Mouse (Mus musculus): Measurements from ENCODE around the gene Fbxl5. TPM values are rescaled to one million over a fixed set of nuclear protein-coding genes. Genes with fewer than 3 reads are reported as not detected.

Fbxl5 gene
- total RNA-seq (2021) = 49.5 and 55.5 TPM in 2 replicates
- long read RNA-seq, experiment 1, full-length matches to known transcripts = 58 of 75 reads
- long read RNA-seq, experiment 1, partial matches to known transcripts = 13 of 75 reads
- long read RNA-seq, experiment 1, other reads (novel, unspliced or antisense) = 4 of 75 reads
- long read RNA-seq, experiment 2, transcript Fbxl5-201 (11 exons, 2,858 nt) = major isoform, 26 of 37 reads
- long read RNA-seq, experiment 2, partial matches to known transcripts = 7 of 37 reads
- long read RNA-seq, experiment 2, other reads (novel, unspliced or antisense) = 4 of 37 reads

GRCm38 (mm10) chr5:43821538-43821937 lies at the start of gene Fbxl5:
Fbxl5 (minus strand) TSS chr5:43821638.
- no peak for DNase-seq

DNA sequence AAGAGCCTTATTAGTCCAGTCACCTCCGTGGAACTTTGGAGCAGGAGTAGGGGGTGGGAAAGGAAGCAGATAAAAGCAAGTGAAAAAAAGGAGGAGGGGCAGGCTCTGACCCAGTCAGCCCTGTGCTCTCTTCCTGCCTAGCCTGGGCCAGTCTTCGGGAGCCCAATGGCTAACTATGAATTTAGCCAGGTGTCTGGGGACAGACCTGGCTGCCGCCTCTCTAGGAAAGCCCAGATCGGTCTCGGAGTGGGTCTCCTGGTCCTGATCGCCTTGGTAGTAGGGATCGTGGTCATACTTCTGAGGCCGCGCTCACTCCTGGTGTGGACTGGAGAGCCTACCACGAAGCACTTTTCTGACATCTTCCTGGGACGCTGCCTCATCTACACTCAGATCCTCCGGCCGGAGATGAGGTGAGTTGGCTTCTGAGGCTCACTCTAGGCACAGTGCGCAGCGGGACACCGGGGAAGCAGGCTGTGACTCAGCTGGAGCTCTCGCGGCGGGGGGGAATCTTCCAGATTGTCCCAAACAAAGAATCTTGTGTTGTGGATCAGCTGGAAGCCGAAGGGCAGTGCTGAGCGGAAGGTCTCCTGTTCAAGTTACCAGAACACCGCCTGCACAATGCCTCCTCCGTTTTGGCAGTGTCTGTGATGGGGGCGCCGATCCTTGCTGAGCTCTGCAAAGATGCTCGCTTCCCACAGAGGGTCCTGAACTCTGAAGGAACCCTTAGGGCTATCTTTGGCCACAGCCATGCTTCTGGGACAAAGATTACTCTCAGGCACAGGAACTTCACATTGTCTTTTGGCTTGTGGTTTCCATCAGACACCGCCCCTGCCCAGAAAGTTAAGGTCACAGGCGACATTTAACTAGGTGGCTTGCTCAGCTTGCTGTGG lies 47.5 kb upstream of the Fbxl5 start:
- peak; percentile 50 for DNase-seq

DNA sequence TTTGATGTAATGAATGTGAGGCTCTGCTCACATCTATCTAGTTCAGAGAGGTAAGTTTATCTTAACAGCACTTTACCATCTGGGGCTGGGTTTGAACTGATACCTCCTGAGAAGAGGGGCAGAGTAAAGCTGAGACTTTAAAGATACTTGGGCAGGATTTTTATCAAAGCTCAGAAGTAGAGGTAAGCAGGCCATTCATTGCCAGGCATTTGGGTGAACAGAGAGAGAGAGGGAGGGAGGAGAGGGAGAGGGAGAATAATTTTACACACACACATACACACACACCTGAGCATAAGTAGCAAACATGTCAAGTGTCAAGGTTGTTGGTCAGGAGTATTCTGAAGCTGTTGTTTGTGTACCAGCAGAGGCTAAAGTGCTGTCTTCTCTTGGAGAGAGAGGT lies 46.8 kb upstream of the Fbxl5 start, which contains the start of gene Cd38:
TSS of gene Cd38 (plus strand) at position 301 of the 400 bp plus-strand sequence.
- DNase-seq = no peak

- no peak for DNase-seq
Measured at GRCm38 (mm10) chr5:43865316-43865715, 43.9 kb upstream of the Fbxl5 start.

- DNase-seq = no peak
Measured at GRCm38 (mm10) chr5:43863642-43864041, 42.2 kb upstream of the Fbxl5 start.

GRCm38 (mm10) chr5:43860670-43861431 lies 39.4 kb upstream of the Fbxl5 start:
- no peak for DNase-seq

DNA sequence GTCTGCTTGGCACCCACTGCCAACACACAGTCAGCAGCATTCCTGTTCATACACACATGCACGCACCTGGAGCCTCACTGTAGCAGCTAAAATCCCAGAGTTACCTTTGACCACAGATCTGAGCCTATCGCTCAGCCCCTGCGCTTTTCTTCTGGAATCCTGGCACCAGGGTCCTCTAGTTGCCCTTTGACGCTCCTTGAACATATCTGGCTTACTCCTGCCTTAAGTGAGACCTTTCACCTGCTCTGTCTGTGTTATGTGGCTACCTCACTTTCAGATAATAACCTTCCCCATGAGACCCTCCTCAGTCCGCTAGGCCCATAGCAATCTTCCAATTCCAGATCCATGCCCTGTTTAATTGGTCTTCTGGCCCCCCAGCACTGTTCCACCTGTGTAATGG lies 38.7 kb upstream of the Fbxl5 start:
- no peak for DNase-seq

GRCm38 (mm10) chr5:43859663-43860062 lies 38.2 kb upstream of the Fbxl5 start:
- DNase-seq = no peak

DNA sequence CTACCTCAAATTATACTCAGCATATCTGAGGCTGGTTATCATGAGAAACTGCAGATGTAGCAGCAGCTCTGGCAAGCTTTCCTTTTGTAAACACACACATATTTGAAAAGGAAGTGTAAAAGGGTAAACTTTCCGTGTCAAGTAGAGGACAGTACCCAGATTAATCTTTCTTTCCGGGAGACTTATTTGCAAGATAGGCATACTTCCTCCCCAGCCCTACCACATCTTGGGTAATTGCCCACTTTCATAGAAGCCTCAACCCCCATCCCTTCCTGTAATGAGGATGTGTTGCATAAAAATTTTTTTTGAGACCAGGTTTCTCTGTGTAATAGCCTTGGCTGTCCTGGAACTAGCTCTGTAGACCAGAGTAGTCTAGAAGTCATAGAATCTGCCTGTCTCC lies 34.3 kb upstream of the Fbxl5 start:
- no peak for DNase-seq

GRCm38 (mm10) chr5:43853868-43854488 lies 32.5 kb upstream of the Fbxl5 start:
- no peak for DNase-seq

DNA sequence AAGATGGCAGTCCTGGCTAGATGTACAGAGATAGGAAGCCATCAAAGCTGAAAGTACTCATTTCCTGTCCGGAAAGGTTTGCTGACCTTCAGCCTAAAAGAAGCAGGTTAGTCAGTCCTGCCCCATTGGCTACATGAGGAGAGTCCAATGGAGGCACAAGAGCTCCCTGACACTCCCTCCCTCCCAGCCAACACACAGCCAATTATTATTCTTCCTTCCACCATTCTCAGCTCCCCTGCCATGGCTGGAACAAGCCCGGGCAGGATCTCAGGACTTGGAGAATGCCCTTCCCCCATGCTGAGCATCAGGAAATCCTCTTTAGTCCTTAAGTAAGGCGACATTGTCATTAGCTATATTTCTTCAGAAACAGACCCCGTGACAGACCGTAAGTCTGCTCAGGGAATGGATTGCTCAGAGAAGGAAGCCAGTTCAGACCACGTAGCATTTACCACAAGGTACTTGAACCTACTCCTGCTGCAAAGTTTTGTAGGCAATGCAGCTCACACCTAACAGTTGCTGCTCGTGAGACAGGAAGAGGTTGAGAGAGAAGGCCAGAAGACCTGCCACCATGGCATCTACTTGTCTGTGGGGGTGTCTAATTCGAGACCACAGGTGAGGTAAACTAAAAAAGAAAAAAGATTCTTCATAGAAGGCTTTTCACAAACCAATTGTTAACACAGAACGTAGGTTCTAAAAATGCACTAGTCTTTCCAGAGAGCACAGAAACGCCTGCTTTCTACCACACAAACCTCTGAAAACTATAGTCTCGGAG lies 31.8 kb upstream of the Fbxl5 start:
- peak; percentile 19 for DNase-seq

GRCm38 (mm10) chr5:43848275-43848674 lies 26.8 kb upstream of the Fbxl5 start:
- no peak for DNase-seq

DNA sequence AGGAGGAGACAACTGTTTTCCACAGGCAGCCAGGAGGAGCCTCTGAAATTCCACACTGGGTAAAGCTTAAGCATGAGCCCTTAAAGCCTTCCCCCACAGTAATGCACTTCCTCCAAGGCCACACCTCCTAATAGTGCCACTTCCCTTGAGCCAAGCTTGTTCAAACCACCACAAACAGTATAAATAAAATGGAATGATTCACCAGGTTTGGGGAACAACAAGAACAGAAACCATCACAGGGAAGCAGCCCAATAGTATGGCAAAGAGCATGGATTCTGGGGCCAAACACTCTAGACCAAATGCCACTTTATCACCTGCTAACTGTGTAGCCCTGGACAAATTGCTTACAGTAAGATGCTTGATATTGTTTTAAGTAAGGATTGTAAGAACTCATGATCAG lies 26.1 kb upstream of the Fbxl5 start:
- DNase-seq = no peak

GRCm38 (mm10) chr5:43846227-43846626 lies 24.8 kb upstream of the Fbxl5 start:
- DNase-seq = no peak

DNA sequence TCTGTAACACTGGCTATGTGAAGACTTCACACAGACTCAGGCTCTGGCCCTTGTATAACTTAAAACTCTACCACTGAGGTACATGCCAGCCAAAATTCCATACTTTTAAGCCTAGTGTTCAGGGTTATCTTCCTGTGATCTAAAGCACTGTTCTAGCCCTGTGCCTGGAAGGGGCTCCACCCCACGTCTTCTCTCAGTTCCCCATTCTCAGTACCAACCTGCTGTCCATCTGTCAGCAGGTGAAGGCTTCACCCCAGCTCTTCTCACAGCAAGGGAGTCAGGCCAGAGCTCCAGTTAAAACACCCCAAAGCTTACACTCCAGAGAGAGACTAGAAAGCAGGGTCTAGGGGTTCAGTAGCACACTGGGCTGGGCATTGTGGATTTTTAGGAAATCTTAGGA lies 24.2 kb upstream of the Fbxl5 start:
- no peak for DNase-seq

- no peak for DNase-seq
Measured at GRCm38 (mm10) chr5:43845083-43845482, 23.6 kb upstream of the Fbxl5 start.

- no peak for DNase-seq
Measured at GRCm38 (mm10) chr5:43842576-43843155, 21.2 kb upstream of the Fbxl5 start.

DNA sequence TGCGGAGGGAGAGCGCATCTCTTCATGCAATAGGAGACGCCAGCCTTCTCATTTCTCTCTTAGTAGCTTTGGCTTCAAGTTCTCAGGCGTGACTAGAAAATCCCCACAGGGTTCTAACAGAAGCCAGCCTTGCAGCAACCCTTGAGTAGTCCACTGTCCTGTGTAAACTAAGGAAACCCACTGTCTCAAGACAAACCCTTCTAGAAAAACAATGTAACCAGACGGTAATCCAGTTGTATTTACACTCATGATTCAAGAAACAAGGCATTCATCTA lies 20.5 kb upstream of the Fbxl5 start:
- no peak for DNase-seq

- DNase-seq = peak; percentile 69
Measured at GRCm38 (mm10) chr5:43841144-43842010, 19.9 kb upstream of the Fbxl5 start.

DNA sequence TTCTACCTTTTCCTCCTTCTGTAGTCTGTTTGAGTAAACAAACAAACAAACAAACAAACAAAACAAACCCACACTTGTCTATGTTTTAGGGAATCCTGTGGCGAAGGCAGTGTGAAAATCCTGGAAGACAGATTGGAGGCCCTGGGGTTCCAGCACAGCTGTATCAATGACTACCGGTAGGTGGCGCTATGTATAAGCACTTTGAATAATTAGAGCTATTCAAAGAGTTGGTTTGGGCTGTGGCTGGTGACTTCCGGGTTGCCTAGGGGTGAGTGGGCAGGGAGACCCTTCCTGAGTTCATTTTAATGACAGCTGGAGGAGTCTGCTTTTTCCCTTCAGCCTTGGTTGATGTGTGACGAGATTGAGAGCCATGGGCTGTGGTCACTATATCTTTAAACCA lies 15.9 kb upstream of the Fbxl5 start:
- DNase-seq = peak; percentile 73

Data from adrenal gland, postnatal 14 days (tissue).